Mouse (Mus musculus) forebrain, embryonic 10.5 days (tissue): ENCODE data around the gene Trpc1. TPM values are rescaled to one million over a fixed set of nuclear protein-coding genes. Genes with fewer than 3 reads are reported as not detected.

ENCODE experiments used
- DNase-seq: peaks from one replicate; pipeline ENCODE4 v3.0.0-alpha.2; 2017; ENCODE audit warnings: low spot score; ENCODE audit errors: extremely low spot score
- H3K27ac ChIP-seq: fragments of 300-500 bp; sonication (generic); 2 replicates; pipeline ENCODE4 v1.5.1; 2016; ENCODE audit warnings: mild to moderate bottlenecking
- H3K27me3 ChIP-seq: fragments of 300-500 bp; sonication (generic); 2 replicates; pipeline ENCODE4 v1.6.1; 2016; ENCODE audit warnings: mild to moderate bottlenecking; ENCODE audit not compliant: poor library complexity, severe bottlenecking
- H3K36me3 ChIP-seq: fragments of 300-500 bp; sonication (generic); replicated peaks from 2 replicates; pipeline ENCODE4 v1.6.1; 2016; ENCODE audit warnings: mild to moderate bottlenecking, moderate library complexity
- H3K4me1 ChIP-seq: fragments of 300-500 bp; sonication (generic); 2 replicates; pipeline ENCODE4 v1.6.1; 2016
- H3K4me3 ChIP-seq: fragments of 300-500 bp; sonication (generic); 2 replicates; pipeline ENCODE4 v1.5.1; 2016; ENCODE audit warnings: mild to moderate bottlenecking, moderate library complexity
- H3K9me3 ChIP-seq: fragments of 300-500 bp; sonication (generic); 2 replicates; pipeline ENCODE4 v1.6.1; 2016; ENCODE audit warnings: mild to moderate bottlenecking, moderate library complexity
- WGBS: fragments of 180-500 bp; shearing (Covaris S2); methylation state at CpG from one replicate; pipeline ENCODE4 v1.1.7; 2016; 5-methylcytosine and 5-hydroxymethylcytosine counted together
- polyA plus RNA-seq: library from polyadenylated mRNA; unstranded; fragments of >200 nt; fragmentation: Nextera tagmentation; extraction: Ambion mirVana; gene quantifications from 2 replicates; pipeline ENCODE4 v1.2.1, GENCODE M21; 2016

Gene Trpc1
- polyA plus RNA-seq, 1 experiment from 2014 or later: 2.0 TPM

GRCm38 (mm10) chr9:95665835-95666234 lies 84.3 kb downstream of the Trpc1 start:
- H3K9me3 ChIP-seq: no peaks in the 10 kb centered on the region
- H3K36me3 ChIP-seq: peaks cover 6% of the 10 kb centered on the region
- 94% methylated on average over 6 of the region's 6 CpGs for WGBS
- H3K27me3 ChIP-seq: no peaks in the 10 kb centered on the region
- no peak overlapping the region for H3K27ac ChIP-seq
- H3K4me3 ChIP-seq: no peak overlapping the region
- DNase-seq: no peak
- H3K4me1 ChIP-seq: peaks cover 18% of the 10 kb centered on the region

GRCm38 (mm10) chr9:95664290-95664989 lies 85.7 kb downstream of the Trpc1 start:
- no peak for DNase-seq
- Histone ChIP-seq H3K27ac (no peak overlapping the region), H3K27me3 (no peaks in the 10 kb centered on the region), H3K4me3 (no peak overlapping the region), H3K36me3 (no peaks in the 10 kb centered on the region), H3K4me1 (peaks cover 18% of the 10 kb centered on the region), H3K9me3 (no peaks in the 10 kb centered on the region)
- 80% methylated on average over 10 of the region's 10 CpGs for WGBS

GRCm38 (mm10) chr9:95657941-95658340 lies 92.2 kb downstream of the Trpc1 start:
- Histone ChIP-seq H3K4me3 (no peak overlapping the region), H3K27me3 (no peaks in the 10 kb centered on the region), H3K36me3 (no peaks in the 10 kb centered on the region), H3K27ac (no peak overlapping the region), H3K9me3 (no peaks in the 10 kb centered on the region), H3K4me1 (peaks cover 3% of the 10 kb centered on the region; the same call in 1 of the 2 replicates)
- DNase-seq: no peak
- WGBS: 87% methylated on average over 2 of the region's 2 CpGs

Other genes starting within 250 kb of the Trpc1 start
- gene U2surp, start 238.4 kb downstream of the Trpc1 start, polyA plus RNA-seq: 142 and 152 TPM in 2 replicates
- 0.07 and 0.12 TPM in 2 replicates for gene Paqr9, start 190.7 kb downstream of the Trpc1 start, polyA plus RNA-seq
- gene Pcolce2, start 112.8 kb downstream of the Trpc1 start, polyA plus RNA-seq: 3.9 and 4.7 TPM in 2 replicates
- 5.6 and 5.9 TPM in 2 replicates for gene Pls1, start 94.9 kb upstream of the Trpc1 start, polyA plus RNA-seq
- 22.1 and 22.4 TPM in 2 replicates for gene Atr, start 107.2 kb upstream of the Trpc1 start, polyA plus RNA-seq
- 16.7 and 19.5 TPM in 2 replicates for gene Xrn1, start 204.4 kb upstream of the Trpc1 start, polyA plus RNA-seq